Mouse (Mus musculus) stomach, embryonic 14.5 days (tissue): ENCODE results near the gene Ccdc32. TPM values are rescaled to one million over a fixed set of nuclear protein-coding genes. Genes with fewer than 3 reads are reported as not detected.

Experiments
- ATAC-seq: fragments of 200-750 bp; cut with Nextera tagmentation; 2 replicates; pipeline ENCODE4 v1.8.0; 2017; ENCODE audit warnings: low read depth, moderate TSS enrichment; ENCODE audit not compliant: insufficient number of reproducible peaks, insufficient read depth, low FRiP score
- H3K27ac ChIP-seq: fragments of 300-500 bp; sonication (generic); 2 replicates; pipeline ENCODE4 v1.5.1; 2014; ENCODE audit warnings: mild to moderate bottlenecking, low read length, moderate library complexity, mixed read lengths
- H3K27me3 ChIP-seq: fragments of 300-500 bp; sonication (generic); 2 replicates; pipeline ENCODE4 v1.6.1; 2014; ENCODE audit warnings: low read length, control low read depth, mixed read lengths; ENCODE audit not compliant: control insufficient read depth, insufficient read depth
- H3K36me3 ChIP-seq: fragments of 300-500 bp; sonication (generic); 2 replicates; pipeline ENCODE4 v1.6.1; 2014; ENCODE audit warnings: mild to moderate bottlenecking, control low read depth, low read length, moderate library complexity, mixed read lengths; ENCODE audit not compliant: control insufficient read depth, insufficient read depth
- H3K4me1 ChIP-seq: fragments of 300-500 bp; sonication (generic); 2 replicates; pipeline ENCODE4 v1.6.1; 2014; ENCODE audit warnings: low read length, control low read depth, mixed read lengths; ENCODE audit not compliant: control insufficient read depth, insufficient read depth
- H3K4me2 ChIP-seq: fragments of 300-500 bp; sonication (generic); replicated peaks from 2 replicates; pipeline ENCODE4 v1.6.1; 2014; ENCODE audit warnings: low read depth, low read length, control low read depth
- H3K4me3 ChIP-seq: fragments of 300-500 bp; sonication (generic); 2 replicates; pipeline ENCODE4 v1.5.1; 2014; ENCODE audit warnings: low read depth, low read length, control low read depth
- H3K9ac ChIP-seq: fragments of 300-500 bp; sonication (generic); replicated peaks from 2 replicates; pipeline ENCODE4 v1.6.1; 2014; ENCODE audit warnings: low read depth, mild to moderate bottlenecking, control low read depth, low read length, moderate library complexity, mixed read lengths
- H3K9me3 ChIP-seq: fragments of 300-500 bp; sonication (generic); 2 replicates; pipeline ENCODE4 v1.6.1; 2016; ENCODE audit warnings: low read depth, low read length, control low read depth; ENCODE audit not compliant: control insufficient read depth
- WGBS: fragments of 180-500 bp; shearing (Covaris S2); extraction: QIAGEN DNeasy Blood & Tissue Kit; methylation state at CpG from one replicate; pipeline ENCODE4 v1.1.7; 2014; 5-methylcytosine and 5-hydroxymethylcytosine counted together
- polyA plus RNA-seq: library from polyadenylated mRNA; unstranded; fragments of >200 nt; fragmentation: Nextera tagmentation; extraction: Ambion mirVana; gene quantifications from 2 replicates; pipeline ENCODE4 v1.2.1, GENCODE M21; 2014

The Ccdc32 gene
- polyA plus RNA-seq, 1 experiment from 2014 or later, result 23.5 TPM

GRCm38 (mm10) chr2:118999025-118999639 is 30.1 kb downstream of the Ccdc32 start:
- H3K9me3 ChIP-seq, result no peaks in the 10 kb centered on the region
- H3K4me2 ChIP-seq, result no peak overlapping the region
- H3K27ac ChIP-seq, result no peak overlapping the region
- no peak overlapping the region for H3K9ac ChIP-seq
- ATAC-seq, result no peak
- no peaks in the 10 kb centered on the region for H3K27me3 ChIP-seq
- WGBS, result 67% methylated on average over 3 of the region's 3 CpGs
- 0 out of 2 replicates have a peak, but pooled peaks cover 1% of the 10 kb centered on the region for H3K4me1 ChIP-seq
- H3K4me3 ChIP-seq, result no peak overlapping the region
- H3K36me3 ChIP-seq, result no peaks in the 10 kb centered on the region

GRCm38 (mm10) chr2:118998115-118998866 is 30.9 kb downstream of the Ccdc32 start:
- H3K36me3 ChIP-seq, result no peaks in the 10 kb centered on the region
- WGBS, result 61% methylated on average over 6 of the region's 6 CpGs

DNA sequence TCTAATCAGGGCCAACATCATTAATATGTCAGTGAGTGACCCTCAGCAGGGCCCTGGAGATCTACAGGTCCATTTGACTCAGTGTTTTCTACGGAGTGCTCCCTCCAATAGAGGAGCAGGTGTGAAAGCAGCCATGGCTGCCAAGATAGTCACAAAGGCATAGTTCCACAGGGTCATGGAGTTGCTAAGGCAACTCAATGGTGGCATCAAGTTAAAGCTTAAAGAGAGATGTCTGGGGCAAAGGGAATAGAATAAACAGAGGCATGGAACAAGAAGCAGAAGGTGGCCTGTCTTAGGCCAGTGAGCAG is 32.4 kb downstream of the Ccdc32 start:
- Histone ChIP-seq H3K27me3 (no peaks in the 10 kb centered on the region), H3K36me3 (no peaks in the 10 kb centered on the region), H3K4me1 (0 out of 2 replicates have a peak, but pooled peaks cover 2% of the 10 kb centered on the region), H3K4me3 (no peak overlapping the region), H3K9ac (no peak overlapping the region), H3K9me3 (no peaks in the 10 kb centered on the region), H3K27ac (no peak overlapping the region), H3K4me2 (no peak overlapping the region)
- no peak for ATAC-seq
- WGBS, result 61% methylated on average over 1 of the region's 1 CpGs

More at GRCm38 (mm10) chr2:118998115-118998866, 30.9 kb downstream of the Ccdc32 start:
- Histone ChIP-seq H3K4me2 (no peak overlapping the region), H3K9ac (no peak overlapping the region), H3K4me3 (no peak overlapping the region), H3K27me3 (no peaks in the 10 kb centered on the region), H3K9me3 (no peaks in the 10 kb centered on the region), H3K27ac (no peak overlapping the region), H3K4me1 (0 out of 2 replicates have a peak, but pooled peaks cover 2% of the 10 kb centered on the region)
- ATAC-seq, result no peak

- Histone ChIP-seq H3K4me2 (no peak overlapping the region), H3K9me3 (no peaks in the 10 kb centered on the region), H3K27me3 (no peaks in the 10 kb centered on the region), H3K4me3 (no peak overlapping the region), H3K4me1 (0 out of 2 replicates have a peak, but pooled peaks cover 2% of the 10 kb centered on the region), H3K9ac (no peak overlapping the region), H3K27ac (no peak overlapping the region), H3K36me3 (no peaks in the 10 kb centered on the region)
- no peak for ATAC-seq
- 36% methylated on average over 16 of the region's 16 CpGs for WGBS
These were observed 33.0 kb downstream of the Ccdc32 start for GRCm38 (mm10) chr2:118995919-118996797.

- ATAC-seq, result no peak
- no peaks in the 10 kb centered on the region for H3K27me3 ChIP-seq
- H3K27ac ChIP-seq, result no peak overlapping the region
- WGBS, result 38% methylated on average over 5 of the region's 5 CpGs
- H3K9ac ChIP-seq, result no peak overlapping the region
- 0 out of 2 replicates have a peak, but pooled peaks cover 2% of the 10 kb centered on the region for H3K4me1 ChIP-seq
- H3K9me3 ChIP-seq, result no peaks in the 10 kb centered on the region
- no peaks in the 10 kb centered on the region for H3K36me3 ChIP-seq
- H3K4me3 ChIP-seq, result no peak overlapping the region
- no peak overlapping the region for H3K4me2 ChIP-seq
These were observed 33.7 kb downstream of the Ccdc32 start for GRCm38 (mm10) chr2:118995490-118995889.

GRCm38 (mm10) chr2:118983812-118984211 is 45.4 kb downstream of the Ccdc32 start:
- Histone ChIP-seq H3K4me3 (no peak overlapping the region), H3K9me3 (no peaks in the 10 kb centered on the region), H3K4me1 (no peaks in the 10 kb centered on the region), H3K4me2 (no peak overlapping the region), H3K27ac (no peak overlapping the region), H3K36me3 (no peaks in the 10 kb centered on the region), H3K9ac (no peak overlapping the region), H3K27me3 (no peaks in the 10 kb centered on the region)
- ATAC-seq, result no peak
- 73% methylated on average over 8 of the region's 8 CpGs for WGBS

DNA sequence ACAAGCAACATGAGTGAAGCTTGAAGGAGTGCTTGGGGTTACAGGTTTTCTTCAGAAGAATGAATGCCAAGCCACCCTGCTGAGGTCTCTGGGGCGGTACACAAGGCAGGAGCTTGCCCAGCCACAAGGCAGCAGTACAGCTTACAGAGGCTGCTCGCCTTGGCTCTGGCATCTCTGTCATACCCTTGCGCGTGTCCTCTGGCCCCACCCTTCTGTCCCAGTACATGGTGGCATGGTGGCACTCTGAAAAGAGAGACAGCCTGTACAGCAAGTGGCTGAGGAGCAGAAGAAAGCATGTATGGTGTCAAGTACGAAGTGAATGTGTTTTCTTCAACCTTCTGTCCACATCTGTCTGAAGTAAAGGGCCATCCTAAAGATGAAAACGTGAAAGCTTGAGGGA is 48.4 kb downstream of the Ccdc32 start:
- 76% methylated on average over 6 of the region's 6 CpGs for WGBS
- ATAC-seq, result no peak
- H3K36me3 ChIP-seq, result no peaks in the 10 kb centered on the region
- H3K27me3 ChIP-seq, result peaks cover 3% of the 10 kb centered on the region; the same call in 1 of the 2 replicates
- H3K4me2 ChIP-seq, result no peak overlapping the region
- no peaks in the 10 kb centered on the region for H3K9me3 ChIP-seq
- H3K4me1 ChIP-seq, result 0 out of 2 replicates have a peak, but pooled peaks cover 8% of the 10 kb centered on the region
- H3K9ac ChIP-seq, result no peak overlapping the region
- H3K4me3 ChIP-seq, result no peak overlapping the region
- no peak overlapping the region for H3K27ac ChIP-seq

DNA sequence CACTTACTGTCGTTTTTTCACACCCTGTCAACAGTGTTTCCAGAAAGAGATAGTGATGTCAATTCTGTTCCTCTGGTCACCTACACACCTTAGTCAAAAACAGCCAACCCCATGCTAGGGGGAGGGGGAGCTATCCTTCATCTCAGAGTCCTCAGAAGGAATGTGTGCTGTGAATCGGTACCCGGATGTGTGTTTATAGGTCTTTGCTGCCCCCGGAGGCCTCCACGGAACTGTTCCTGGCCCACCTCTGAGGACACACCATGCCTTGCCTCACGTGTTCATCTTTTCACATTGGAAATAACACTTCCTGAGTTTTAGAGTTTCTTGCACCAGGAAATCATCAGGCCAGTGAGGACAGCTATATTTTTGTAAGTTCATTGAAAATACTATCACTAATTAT is 51.1 kb downstream of the Ccdc32 start:
- Histone ChIP-seq H3K36me3 (no peaks in the 10 kb centered on the region), H3K27ac (no peak overlapping the region), H3K4me2 (no peak overlapping the region), H3K27me3 (peaks cover 14% of the 10 kb centered on the region; the same call in 1 of the 2 replicates), H3K9me3 (no peaks in the 10 kb centered on the region), H3K4me3 (no peak overlapping the region), H3K9ac (no peak overlapping the region), H3K4me1 (0 out of 2 replicates have a peak, but pooled peaks cover 15% of the 10 kb centered on the region)
- 27% methylated on average over 6 of the region's 6 CpGs for WGBS
- no peak for ATAC-seq
